Mouse (Mus musculus) embryonic fibroblast, embryonic 13.5 days (primary cell): ENCODE results near the gene Dock9.

Experiments
- CTCF ChIP-seq: IDR thresholded peaks from 2 replicates; pipeline ENCODE4 v1.5.1; 2011; ENCODE audit warnings: mild to moderate bottlenecking, control low read depth, low read length, moderate library complexity, borderline replicate concordance; ENCODE audit not compliant: insufficient read depth
- POLR2A ChIP-seq: IDR thresholded peaks from 2 replicates; pipeline ENCODE4 v1.6.1; 2011; ENCODE audit warnings: low read depth, mild to moderate bottlenecking, control low read depth, low read length, moderate library complexity

GRCm38 (mm10) chr14:121663913-121664312 is 133.7 kb downstream of the Dock9 start:
- TF ChIP-seq CTCF (no peak), POLR2A (no peak)
